Mouse (Mus musculus) G1E (cell line): ENCODE measurements around the gene Usp30. TPM values are rescaled to one million over a fixed set of nuclear protein-coding genes. Genes with fewer than 3 reads are reported as not detected.

Source experiments
- ATAC-seq: 2 replicates; pipeline ENCODE4 v1.8.0; 2016; ENCODE audit warnings: mild to moderate bottlenecking; ENCODE audit not compliant: insufficient number of reproducible peaks, poor library complexity, low FRiP score, severe bottlenecking; ENCODE audit errors: extremely low read depth
- DNase-seq: peaks from one replicate; pipeline ENCODE4 v3.0.0; 2012; ENCODE audit warnings: low spot score
- H3K27me3 ChIP-seq: 2 replicates; pipeline ENCODE4 v1.6.1; 2012; ENCODE audit warnings: mild to moderate bottlenecking, low read length, inconsistent platforms; ENCODE audit not compliant: insufficient read depth
- H3K36me3 ChIP-seq: replicated peaks from 2 replicates; pipeline ENCODE3; 2012; ENCODE audit warnings: mild to moderate bottlenecking, inconsistent platforms
- H3K4me1 ChIP-seq: 2 replicates; pipeline ENCODE4 v1.6.1; 2012; ENCODE audit warnings: low read depth, low read length, inconsistent platforms, mixed read lengths; ENCODE audit not compliant: insufficient read depth
- H3K4me3 ChIP-seq: 2 replicates; pipeline ENCODE4 v1.5.1; 2012; ENCODE audit warnings: low read depth, mild to moderate bottlenecking, inconsistent platforms, low read length, moderate library complexity, mixed read lengths
- H3K9me3 ChIP-seq: replicated peaks from 2 replicates; pipeline ENCODE4 v1.6.1; 2012; ENCODE audit warnings: inconsistent platforms
- CTCF ChIP-seq: IDR thresholded peaks from 2 replicates; pipeline ENCODE4 v1.5.1; 2012; ENCODE audit warnings: low read depth, low read length, inconsistent platforms, mixed read lengths
- GATA1 ChIP-seq: IDR thresholded peaks from 2 replicates; pipeline ENCODE4 v1.6.1; 2012; ENCODE audit warnings: borderline replicate concordance, low read length, inconsistent platforms, mixed read lengths
- GATA2 ChIP-seq: IDR thresholded peaks from 2 replicates; pipeline ENCODE4 v1.6.1; 2012; ENCODE audit warnings: low read depth, low read length, inconsistent platforms, borderline replicate concordance
- POLR2AphosphoS5 ChIP-seq: IDR thresholded peaks from 2 replicates; pipeline ENCODE4 v1.6.1; 2012; ENCODE audit warnings: low read depth, low read length, inconsistent platforms; ENCODE audit not compliant: insufficient replicate concordance
- TAL1 ChIP-seq: conservative IDR thresholded peaks from 2 replicates; pipeline ENCODE4 v1.6.1; 2012; ENCODE audit warnings: low read depth, low read length, inconsistent platforms, mixed read lengths
- polyA plus RNA-seq: library from polyadenylated mRNA; stranded (reverse); fragments of >175 nt; gene quantifications from 2 replicates; pipeline ENCODE4 v1.2.3, GENCODE M21; 2012
- total RNA-seq, 2 experiments: library from RNA; stranded (forward) in 1 of 2; stranded (reverse) in 1 of 2; fragments of 200-1000 nt in 1 of 2; fragments of >200 nt in 1 of 2; fragmentation: Nextera tagmentation in 1 of 2; gene quantifications; 2 replicates each; pipeline ENCODE4 v1.2.3; 2014 to 2017

Usp30 gene
- total and polyA plus RNA-seq, 3 experiments: 7.6 to 11.8 (median 9.9) TPM

GRCm38 (mm10) chr5:114147043-114147972 is 82.0 kb downstream of the Usp30 start:
- H3K27me3 ChIP-seq: peaks cover 33% of the 10 kb centered on the region
- TF ChIP-seq GATA1: no peak
- TF ChIP-seq CTCF: no peak
- no peak for TF ChIP-seq TAL1
- no peak for TF ChIP-seq GATA2
- TF ChIP-seq POLR2AphosphoS5: no peak
- no peak for ATAC-seq
- H3K4me1 ChIP-seq: no peaks in the 10 kb centered on the region
- no peaks in the 10 kb centered on the region for H3K9me3 ChIP-seq
- no peak for DNase-seq
- no peaks in the 10 kb centered on the region for H3K36me3 ChIP-seq
- H3K4me3 ChIP-seq: no peak overlapping the region

- ATAC-seq: no peak
- DNase-seq: no peak
- H3K4me3 ChIP-seq: no peak overlapping the region
- no peak for TF ChIP-seq POLR2AphosphoS5
- TF ChIP-seq GATA2: no peak
- no peak for TF ChIP-seq CTCF
- no peak for TF ChIP-seq GATA1
- no peak for TF ChIP-seq TAL1
- H3K36me3 ChIP-seq: no peaks in the 10 kb centered on the region
- peaks cover 37% of the 10 kb centered on the region for H3K27me3 ChIP-seq
- H3K9me3 ChIP-seq: no peaks in the 10 kb centered on the region
- H3K4me1 ChIP-seq: no peaks in the 10 kb centered on the region
Observed at GRCm38 (mm10) chr5:114152359-114153092, 87.3 kb downstream of the Usp30 start.

GRCm38 (mm10) chr5:114153490-114153889 is 88.2 kb downstream of the Usp30 start:
- H3K9me3 ChIP-seq: no peaks in the 10 kb centered on the region
- DNase-seq: no peak
- TF ChIP-seq TAL1 (no peak), CTCF (no peak), POLR2AphosphoS5 (no peak), GATA1 (no peak), GATA2 (no peak)
- H3K4me1 ChIP-seq: no peaks in the 10 kb centered on the region
- H3K27me3 ChIP-seq: peaks cover 41% of the 10 kb centered on the region
- no peaks in the 10 kb centered on the region for H3K36me3 ChIP-seq
- H3K4me3 ChIP-seq: no peak overlapping the region
- no peak for ATAC-seq

- DNase-seq (no peak), ATAC-seq (no peak)
- Histone ChIP-seq H3K4me1 (no peaks in the 10 kb centered on the region), H3K36me3 (no peaks in the 10 kb centered on the region), H3K27me3 (peaks cover 41% of the 10 kb centered on the region), H3K4me3 (no peak overlapping the region), H3K9me3 (no peaks in the 10 kb centered on the region)
- TF ChIP-seq POLR2AphosphoS5: no peak
Observed at GRCm38 (mm10) chr5:114154765-114155164, 89.5 kb downstream of the Usp30 start.

GRCm38 (mm10) chr5:114155168-114155933 is 90.1 kb downstream of the Usp30 start:
- DNase-seq (no peak), ATAC-seq (no peak)
- no peaks in the 10 kb centered on the region for H3K4me1 ChIP-seq
- no peak overlapping the region for H3K4me3 ChIP-seq
- no peak for TF ChIP-seq POLR2AphosphoS5
- TF ChIP-seq CTCF: no peak
- TF ChIP-seq GATA1: no peak
- TF ChIP-seq GATA2: no peak
- no peak for TF ChIP-seq TAL1
- H3K9me3 ChIP-seq: no peaks in the 10 kb centered on the region
- H3K36me3 ChIP-seq: no peaks in the 10 kb centered on the region
- H3K27me3 ChIP-seq: peaks cover 41% of the 10 kb centered on the region

- DNase-seq (no peak), ATAC-seq (no peak)
- H3K27me3 ChIP-seq: peaks cover 38% of the 10 kb centered on the region
- TF ChIP-seq POLR2AphosphoS5: no peak
- no peak for TF ChIP-seq TAL1
- TF ChIP-seq GATA1: no peak
- TF ChIP-seq GATA2: no peak
- TF ChIP-seq CTCF: no peak
- no peaks in the 10 kb centered on the region for H3K9me3 ChIP-seq
- no peak overlapping the region for H3K4me3 ChIP-seq
- no peaks in the 10 kb centered on the region for H3K4me1 ChIP-seq
- no peaks in the 10 kb centered on the region for H3K36me3 ChIP-seq
Observed at GRCm38 (mm10) chr5:114157236-114157635, 92.0 kb downstream of the Usp30 start.
